11 mouse cellular contexts compared by ENCODE assay signal in the genomic region with DNA sequence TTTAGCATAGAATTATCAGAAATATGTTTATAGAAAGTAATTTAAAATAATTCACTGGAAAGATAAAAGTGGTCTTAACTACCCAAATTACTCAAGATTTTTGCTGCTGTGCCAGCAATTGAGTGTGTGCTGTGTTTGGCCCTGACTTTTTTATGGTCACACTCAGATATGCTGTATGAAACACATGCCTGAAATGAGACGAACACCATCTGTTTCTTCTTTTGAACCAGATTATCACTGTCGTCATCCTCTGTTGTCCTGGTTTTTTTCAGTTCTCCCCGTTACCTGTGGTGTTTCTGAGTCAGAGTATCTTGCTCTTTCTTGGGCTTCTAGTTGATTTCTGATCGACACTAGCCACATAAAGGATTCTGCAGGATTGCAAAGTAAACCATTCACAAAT. TPM values are rescaled to one million over a fixed set of nuclear protein-coding genes. Genes with fewer than 3 reads are reported as not detected.
DNase-seq lines count a peak whose midpoint lies in the region; ATAC-seq and TF ChIP-seq lines count a peak whose summit lies in the region.
"Had no signal": no experiment of that assay in that cellular context is flagged by ENCODE, and none has a peak within 500 bp of the region (broad histone marks: within the 10 kb centered on the region; RNA-seq: fewer than 3 reads in every experiment).

No protein-coding gene starts in this region.

- WGBS in cerebellum, adult 2 months: 14% methylated on average over 4 of the region's 4 CpGs
- 48% methylated on average over 4 of the region's 4 CpGs for WGBS in liver, embryonic 11.5 days
- 37% methylated on average over 4 of the region's 4 CpGs for WGBS in liver, embryonic 14.5 days (ENCODE audit: insufficient replicate concordance)

- H3K4me3 ChIP-seq in cerebellum, adult 2 months (replicated peaks; ENCODE audit: insufficient read depth, low read depth, low read length): no peak overlapping the region
- H3K4me3 ChIP-seq in liver, embryonic 11.5 days (ENCODE audit: low read depth, low read length): no peak overlapping the region
- H3K4me3 ChIP-seq in liver, embryonic 14.5 days (ENCODE audit: insufficient read depth in 1 of 2, low read depth in 2 of 2, low read length in 2 of 2): no peak overlapping the region

- H3K27me3 ChIP-seq in cerebellum, adult 2 months (ENCODE audit: control insufficient read depth, insufficient read depth, low read length): no peaks in the 10 kb centered on the region
- no peaks in the 10 kb centered on the region for H3K27me3 ChIP-seq in liver, embryonic 11.5 days (replicated peaks; ENCODE audit: control insufficient read depth, insufficient read depth, low read length)
- H3K27me3 ChIP-seq in liver, embryonic 14.5 days (ENCODE audit: control insufficient read depth, insufficient read depth, low read length): no peaks in the 10 kb centered on the region

- no peak for ATAC-seq in liver, embryonic 11.5 days (replicated peaks; ENCODE audit: low FRiP score)
- no peak for ATAC-seq in liver, embryonic 14.5 days (ENCODE audit: insufficient read depth)

- peak overlapping the region; percentile 38; the same call in 1 of the 2 replicates for H3K27ac ChIP-seq in cerebellum, adult 2 months (ENCODE audit: insufficient read depth, low read length)
- H3K27ac ChIP-seq in liver, embryonic 11.5 days (ENCODE audit: low read depth, low read length): no peak overlapping the region
- no peak overlapping the region for H3K27ac ChIP-seq in liver, embryonic 14.5 days

- TF ChIP-seq EP300 in liver, embryonic 14.5 days (IDR thresholded peaks at IDR 0.05; ENCODE audit: low read depth): no peak

- peak in 1 of 2 experiments; percentile 66 for DNase-seq in cerebellum, adult 2 months
- DNase-seq in cerebellum, adult 11 months: no peak
- no peak for DNase-seq in liver, embryonic 11.5 days (ENCODE audit: low spot score)
- no peak for DNase-seq in liver
- DNase-seq in brain, adult 2 months (ENCODE audit: low read depth, low spot score): peak; percentile 65
- no peak for DNase-seq in liver, embryonic 14.5 days (ENCODE audit: low read depth in 3 of 3, low spot score in 3 of 3)
- DNase-seq in ovary, adult 18-20 months (ENCODE audit: low spot score): no peak
- no peak for DNase-seq in embryo, embryonic 11 days
- DNase-seq: adrenal gland, postnatal 36 days; heart, adult 18-20 months; heart, postnatal 14 days had no signal

- peak overlapping the region; percentile 70 for H3K4me2 ChIP-seq in liver, embryonic 11.5 days
- H3K4me2 ChIP-seq in liver, embryonic 14.5 days (ENCODE audit: low read depth): peak overlapping the region; percentile 74

- no peak for TF ChIP-seq POLR2A in cerebellum, adult 2 months (IDR thresholded peaks at IDR 0.05; ENCODE audit: borderline replicate concordance, insufficient read depth, low read length)

- TF ChIP-seq CTCF in cerebellum, adult 2 months (IDR thresholded peaks at IDR 0.05; ENCODE audit: borderline replicate concordance, insufficient read depth, low read depth, low read length): no peak
- TF ChIP-seq CTCF in liver, embryonic 14.5 days (IDR thresholded peaks at IDR 0.05; ENCODE audit: low read depth): no peak

- no peaks in the 10 kb centered on the region for H3K36me3 ChIP-seq in liver, embryonic 11.5 days (ENCODE audit: control insufficient read depth, insufficient read depth, low read length)
- H3K36me3 ChIP-seq in liver, embryonic 14.5 days (replicated peaks; ENCODE audit: control insufficient read depth, insufficient read depth, low read depth): no peaks in the 10 kb centered on the region

- H3K9ac ChIP-seq in liver, embryonic 11.5 days (ENCODE audit: low read depth, low read length): no peak overlapping the region
- H3K9ac ChIP-seq in liver, embryonic 14.5 days (replicated peaks): no peak overlapping the region

- H3K4me1 ChIP-seq in cerebellum, adult 2 months (ENCODE audit: control insufficient read depth, insufficient read depth, low read length): peaks cover 5% of the 10 kb centered on the region; the same call in 1 of the 2 replicates
- H3K4me1 ChIP-seq in liver, embryonic 11.5 days (replicated peaks; ENCODE audit: control insufficient read depth, insufficient read depth, low read length): no peaks in the 10 kb centered on the region; the same call in 1 of the 2 replicates
- peaks cover 2 to 15% of the 10 kb centered on the region in 2 experiments for H3K4me1 ChIP-seq in liver, embryonic 14.5 days (replicated peaks; ENCODE audit: control insufficient read depth in 2 of 2, insufficient read depth in 2 of 2, low read length in 1 of 2)

- H3K9me3 ChIP-seq in liver, embryonic 11.5 days (ENCODE audit: control insufficient read depth, low read length): no peaks in the 10 kb centered on the region
- no peaks in the 10 kb centered on the region for H3K9me3 ChIP-seq in liver, embryonic 14.5 days (ENCODE audit: control insufficient read depth, low read length)

RNA-seq across cellular contexts. Expression of a gene that starts 1.8 kb away (rescaled TPM):
- 10.6 and 11.8 TPM in 2 replicates for polyA plus RNA-seq in cerebellum, adult 2 months (2012; rRNA removed)
- 15.1 and 15.5 TPM in 2 replicates for polyA plus RNA-seq in liver, embryonic 11.5 days (2014; fragmentation: Nextera tagmentation; extraction: Ambion mirVana)
- 5.2 and 5.8 TPM in 2 replicates for polyA plus RNA-seq in liver, embryonic 14.5 days (2012; rRNA removed)
- 6.4 and 7.0 TPM in 2 replicates for polyA plus RNA-seq in liver, embryonic 14.5 days (2014; fragmentation: Nextera tagmentation; extraction: Ambion mirVana)
